ENCODE assay signal across 8 mouse cellular contexts in genomic region chr1:189972790-189973406, GRCm38 (mm10). TPM values are rescaled to one million over a fixed set of nuclear protein-coding genes. Genes with fewer than 3 reads are reported as not detected.
DNase-seq lines count a peak whose midpoint lies in the region; ATAC-seq and TF ChIP-seq lines count a peak whose summit lies in the region.

No protein-coding gene starts in this region.

- peak overlapping the region; percentile 43; the same call in 1 of the 2 replicates for H3K9ac ChIP-seq in heart, embryonic 12.5 days
- no peak overlapping the region for H3K9ac ChIP-seq in kidney, embryonic 16.5 days (replicated peaks; ENCODE audit: low read length)
- H3K9ac ChIP-seq in liver, adult 2 months (ENCODE audit: low read depth, low read length), result no peak overlapping the region

- DNase-seq in brain, embryonic 14.5 days (ENCODE audit: low read depth), result peak; percentile 96
- peak; percentile 75 for DNase-seq in liver, adult 2 months (ENCODE audit: extremely low read depth, low read depth, low spot score)
- DNase-seq in naive thymus-derived CD4-positive, alpha-beta T cell, adult 2 months (ENCODE audit: low read depth), result peak; percentile 82
- peak; percentile 84 for DNase-seq in splenic B cell, adult 2 months (ENCODE audit: low read depth, low spot score)

- H3K79me2 ChIP-seq in C2C12 (ENCODE audit: control insufficient read depth, insufficient read depth), result no peaks in the 10 kb centered on the region
- H3K79me2 ChIP-seq in liver, adult 2 months (ENCODE audit: control insufficient read depth, insufficient read depth, low read length), result no peaks in the 10 kb centered on the region

- no peak for TF ChIP-seq POLR2A in brain, embryonic 14.5 days (IDR thresholded peaks at IDR 0.05; ENCODE audit: borderline replicate concordance, extremely low read depth, insufficient read depth, insufficient read length, poor library complexity, severe bottlenecking)
- TF ChIP-seq POLR2A in liver, adult 2 months (IDR thresholded peaks at IDR 0.05; ENCODE audit: extremely low read depth, insufficient read depth, low read length), result no peak

- H3K36me3 ChIP-seq in C2C12 (ENCODE audit: control insufficient read depth, insufficient read depth), result no peaks in the 10 kb centered on the region
- H3K36me3 ChIP-seq in heart, embryonic 12.5 days, result no peaks in the 10 kb centered on the region
- H3K36me3 ChIP-seq in kidney, embryonic 16.5 days (ENCODE audit: insufficient read depth, low read length), result no peaks in the 10 kb centered on the region
- H3K36me3 ChIP-seq in liver, adult 2 months (ENCODE audit: control insufficient read depth, insufficient read depth, low read length), result no peaks in the 10 kb centered on the region
- H3K36me3 ChIP-seq in splenic B cell, adult 2 months (ENCODE audit: control insufficient read depth, insufficient read depth, low read length, poor library complexity, severe bottlenecking), result no peaks in the 10 kb centered on the region

- no peak overlapping the region for H3K27ac ChIP-seq in heart, embryonic 12.5 days (ENCODE audit: poor library complexity, severe bottlenecking)
- no peak overlapping the region for H3K27ac ChIP-seq in kidney, embryonic 16.5 days (ENCODE audit: low read length)
- no peak overlapping the region for H3K27ac ChIP-seq in liver, adult 2 months (replicated peaks; ENCODE audit: insufficient read depth, low read depth, low read length)

- H3K4me2 ChIP-seq in heart, embryonic 12.5 days, result peak overlapping the region; percentile 53
- H3K4me2 ChIP-seq in kidney, embryonic 16.5 days (replicated peaks; ENCODE audit: low read depth, low read length), result peak overlapping the region; percentile 33

- peaks cover 33% of the 10 kb centered on the region for H3K27me3 ChIP-seq in C2C12 (ENCODE audit: control insufficient read depth, insufficient read depth, insufficient read length)
- H3K27me3 ChIP-seq in heart, embryonic 12.5 days (replicated peaks), result peaks cover 10% of the 10 kb centered on the region; the same call in 1 of the 2 replicates
- H3K27me3 ChIP-seq in kidney, embryonic 16.5 days (ENCODE audit: insufficient read depth, low read length), result no peaks in the 10 kb centered on the region
- H3K27me3 ChIP-seq in liver, adult 2 months (ENCODE audit: control insufficient read depth, insufficient read depth, low read length), result no peaks in the 10 kb centered on the region
- no peaks in the 10 kb centered on the region for H3K27me3 ChIP-seq in splenic B cell, adult 2 months (ENCODE audit: control insufficient read depth, insufficient read depth, low read length, poor library complexity, severe bottlenecking)

- peak; percentile 81 for ATAC-seq in erythroid progenitor cell, adult 5-6 weeks (replicated peaks; ENCODE audit: low FRiP score, poor library complexity, severe bottlenecking)
- peak; percentile 63; the same call in 1 of the 2 replicates for ATAC-seq in heart, embryonic 12.5 days (ENCODE audit: insufficient number of reproducible peaks, low FRiP score)
- peak; percentile 55 for ATAC-seq in kidney, embryonic 16.5 days (ENCODE audit: low FRiP score, low TSS enrichment)

- no peak overlapping the region for H3K4me3 ChIP-seq in C2C12 (ENCODE audit: insufficient read depth, poor library complexity, severe bottlenecking)
- no peak overlapping the region for H3K4me3 ChIP-seq in heart, embryonic 12.5 days
- H3K4me3 ChIP-seq in kidney, embryonic 16.5 days (ENCODE audit: low read length), result no peak overlapping the region
- H3K4me3 ChIP-seq in liver, adult 2 months (ENCODE audit: insufficient read depth, low read depth, low read length), result no peak overlapping the region

- WGBS in heart, embryonic 12.5 days, result 13% methylated on average over 13 of the region's 13 CpGs
- 9% methylated on average over 13 of the region's 13 CpGs for WGBS in kidney, embryonic 16.5 days
- 12% methylated on average over 13 of the region's 13 CpGs for WGBS in liver, adult 2 months

- no peaks in the 10 kb centered on the region for H3K79me3 ChIP-seq in C2C12 (ENCODE audit: low read depth)

- no peaks in the 10 kb centered on the region for H3K9me3 ChIP-seq in heart, embryonic 12.5 days (replicated peaks)
- H3K9me3 ChIP-seq in kidney, embryonic 16.5 days (ENCODE audit: low read length), result no peaks in the 10 kb centered on the region

- H3K4me1 ChIP-seq in heart, embryonic 12.5 days (replicated peaks), result peaks cover 9% of the 10 kb centered on the region; the same call in 1 of the 2 replicates
- H3K4me1 ChIP-seq in kidney, embryonic 16.5 days (ENCODE audit: insufficient read depth, low read length), result peaks cover 6% of the 10 kb centered on the region
- H3K4me1 ChIP-seq in liver, adult 2 months (ENCODE audit: control insufficient read depth, insufficient read depth, low read length), result 0 out of 2 replicates have a peak, but pooled peaks cover 1% of the 10 kb centered on the region

- no peak overlapping the region for H3ac ChIP-seq in C2C12 (ENCODE audit: control insufficient read depth, insufficient read length, low read depth)

- TF ChIP-seq CTCF in C2C12 (IDR thresholded peaks at IDR 0.05; ENCODE audit: control insufficient read depth, insufficient read depth, insufficient read length), result peak; percentile 63
- TF ChIP-seq CTCF in brain, embryonic 14.5 days (IDR thresholded peaks at IDR 0.05; ENCODE audit: borderline replicate concordance, extremely low read depth, insufficient read depth, insufficient read length), result peak; percentile 96
- peak; percentile 91 for TF ChIP-seq CTCF in liver, adult 2 months (IDR thresholded peaks at IDR 0.05; ENCODE audit: low read depth, low read length)

TF ChIP-seq in C2C12, 6 proteins besides CTCF, POLR2A, EP300 and RAD21:
- no peak for TF ChIP-seq MYOD1 (IDR thresholded peaks at IDR 0.05; ENCODE audit: control insufficient read depth, insufficient read length, low read depth)
- TF ChIP-seq FOSL1 (IDR thresholded peaks at IDR 0.05; ENCODE audit: insufficient read depth, low read length, poor library complexity, severe bottlenecking), result no peak
- TF ChIP-seq MYOG (IDR thresholded peaks at IDR 0.05; ENCODE audit: control insufficient read depth, extremely low read depth, insufficient read length), result no peak
- TF ChIP-seq USF1 (IDR thresholded peaks at IDR 0.05; ENCODE audit: low read depth), result no peak
- no peak for TF ChIP-seq CEBPB (IDR thresholded peaks at IDR 0.05; ENCODE audit: low read depth)
- no peak for TF ChIP-seq MAX (IDR thresholded peaks at IDR 0.05)

RNA-seq across cellular contexts. Expression of gene Smyd2, which starts 50.7 kb away (rescaled TPM):
- polyA plus RNA-seq in C2C12 (2012; fragmentation: generic; extraction: Trizol), result 91.0 TPM
- 70.1 and 84.7 TPM in 2 replicates for polyA plus RNA-seq in brain, embryonic 14.5 days (2012; rRNA removed)
- 6.3 and 13.0 TPM in 2 replicates for total RNA-seq in erythroid progenitor cell, adult 5-6 weeks (2015; ENCODE audit: low replicate concordance)
- total RNA-seq in erythroid progenitor cell, adult 5-6 weeks (2017; ENCODE audit: low replicate concordance), result 8.1 and 9.6 TPM in 2 replicates
- polyA plus RNA-seq in heart, embryonic 12.5 days (2016; fragmentation: Nextera tagmentation; extraction: Ambion mirVana), result 172 and 177 TPM in 2 replicates
- 87.6 and 89.7 TPM in 2 replicates for polyA plus RNA-seq in kidney, embryonic 16.5 days (2015; fragmentation: Nextera tagmentation; extraction: Ambion mirVana)
- 18.2 and 19.9 TPM in 2 replicates for total RNA-seq in liver, adult 2 months (2014; rRNA removed)
- polyA plus RNA-seq in liver, adult 2 months (2012; rRNA removed), result 27.7 and 33.5 TPM in 2 replicates
